Mouse (Mus musculus) gastrocnemius, postnatal 25 days (tissue): ENCODE results near the gene Caprin2. TPM values are rescaled to one million over a fixed set of nuclear protein-coding genes. Genes with fewer than 3 reads are reported as not detected.

Experiments
- DNase-seq: peaks from one replicate; pipeline ENCODE4 v3.0.0; 2022
- total RNA-seq, 2 experiments: library from RNA; stranded (reverse); gene quantifications; 1 replicate in 1 of 2; 2 replicates in 1 of 2; pipeline ENCODE4 v1.2.3; 2021

The Caprin2 gene
- total RNA-seq, 2 experiments from 2014 or later, result 3.4 to 4.2 TPM

GRCm38 (mm10) chr6:148838460-148838859 is 57.6 kb downstream of the Caprin2 start:
- no peak for DNase-seq

- DNase-seq, result no peak
These were observed 64.3 kb downstream of the Caprin2 start for GRCm38 (mm10) chr6:148831728-148832121.

- peak; percentile 92 for DNase-seq
These were observed 65.0 kb downstream of the Caprin2 start, which contains the start of gene Ipo8 for GRCm38 (mm10) chr6:148830748-148831727. Gene Ipo8 (minus strand): TSS chr6:148831467.

GRCm38 (mm10) chr6:148830355-148830747 is 65.7 kb downstream of the Caprin2 start:
- DNase-seq, result no peak

- DNase-seq, result no peak
These were observed 69.9 kb downstream of the Caprin2 start for GRCm38 (mm10) chr6:148826119-148826518.

GRCm38 (mm10) chr6:148818624-148819343 is 77.3 kb downstream of the Caprin2 start:
- DNase-seq, result no peak

GRCm38 (mm10) chr6:148816751-148817150 is 79.3 kb downstream of the Caprin2 start:
- no peak for DNase-seq

GRCm38 (mm10) chr6:148811117-148811516 is 84.9 kb downstream of the Caprin2 start:
- no peak for DNase-seq

GRCm38 (mm10) chr6:148799773-148800172 is 96.3 kb downstream of the Caprin2 start:
- DNase-seq, result no peak

- DNase-seq, result no peak
These were observed 100.9 kb downstream of the Caprin2 start for GRCm38 (mm10) chr6:148795145-148795544.

Other genes starting within 250 kb of the Caprin2 start
- gene Ipo8, start 64.8 kb downstream of the Caprin2 start, total RNA-seq, result 10 to 100 TPM; 18.2 to 18.6 TPM
- 1 to 10 TPM in 1 of 2 experiments, under 1 TPM in 1; 0.95 to 2.7 TPM for gene Sinhcaf, start 50.2 kb upstream of the Caprin2 start, total RNA-seq
- 1 to 10 TPM; 5.1 to 5.2 TPM for gene Dennd5b, start 205.4 kb upstream of the Caprin2 start, total RNA-seq
- not detected for gene Gm10203, start 233.9 kb upstream of the Caprin2 start, total RNA-seq
- gene Etfbkmt, start 243.6 kb upstream of the Caprin2 start, total RNA-seq, result 10 to 100 TPM in 1 of 2 experiments, 1 to 10 TPM in 1; 7.7 to 11.1 TPM